Mouse (Mus musculus): ENCODE measurements at regions not wholly inside any gene's neighbourhood (a gene's known extent, or its start where the extent isn't known, plus 50 kb on each side); places are given as distances from the start of the nearest gene placed in this dataset.

DNA sequence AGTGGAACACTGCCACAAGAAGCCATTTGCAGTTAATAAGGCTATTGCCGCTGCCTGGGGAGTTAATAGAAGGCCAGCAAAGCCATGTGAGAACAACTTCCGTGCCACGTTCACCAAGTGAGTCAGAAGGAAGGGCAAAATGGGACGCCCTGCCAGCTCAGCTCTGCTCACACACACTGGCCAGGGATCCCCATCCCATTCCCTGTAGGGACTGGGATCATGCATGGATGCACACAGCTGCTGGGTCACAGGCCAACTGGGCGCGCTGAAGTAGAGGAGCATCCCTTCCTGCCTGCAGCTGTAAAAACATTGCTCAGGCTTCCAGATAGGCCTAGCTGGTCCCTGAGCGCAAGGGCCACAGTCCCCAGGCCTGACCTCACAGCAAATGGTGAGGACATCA is 666.7 kb downstream of the Ntrk3 start:
- Histone ChIP-seq H3K4me2 (ENCODE audit: low read depth, low read length) (no peak overlapping the region), H3K36me3 (replicated peaks; ENCODE audit: control insufficient read depth, insufficient read depth, low read length) (no peaks in the 10 kb centered on the region), H3K9me3 (replicated peaks; ENCODE audit: control insufficient read depth, low read length) (no peaks in the 10 kb centered on the region), H3K27me3 (ENCODE audit: control insufficient read depth, insufficient read depth, low read length) (no peaks in the 10 kb centered on the region), H3K4me1 (ENCODE audit: control insufficient read depth, insufficient read depth) (no peaks in the 10 kb centered on the region), H3K4me3 (ENCODE audit: low read depth, low read length) (no peak overlapping the region), H3K9ac (replicated peaks; ENCODE audit: low read depth, low read length) (no peak overlapping the region), H3K27ac (ENCODE audit: low read depth) (no peak overlapping the region)
- DNase-seq (ENCODE audit: low spot score) (no peak), ATAC-seq (ENCODE audit: insufficient read depth, low read depth) (no peak)
- 58% methylated on average over 7 of the region's 7 CpGs for WGBS
- TF ChIP-seq CTCF (IDR thresholded peaks at IDR 0.05; ENCODE audit: low read depth) (no peak), EP300 (IDR thresholded peaks at IDR 0.05; ENCODE audit: low read depth) (no peak)

DNA sequence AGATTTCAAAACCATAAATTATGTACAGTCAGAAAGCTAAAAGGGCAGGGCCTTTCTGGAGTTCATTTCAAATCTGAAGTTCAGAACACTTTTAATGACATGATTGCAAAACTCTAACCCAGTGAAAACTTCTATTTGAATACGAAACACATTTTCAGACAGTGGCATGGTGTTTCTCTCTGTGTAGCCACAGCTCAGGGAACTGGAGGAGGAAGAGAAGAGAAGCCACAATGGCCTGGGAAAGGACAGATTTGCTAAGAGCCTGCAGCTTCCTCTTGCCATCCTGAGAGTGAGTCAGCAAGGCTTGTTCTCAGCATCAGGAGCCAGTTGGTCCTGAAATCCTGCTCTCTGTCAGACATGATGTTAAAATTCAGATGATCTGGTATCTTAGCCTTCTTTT is 676.2 kb downstream of the Ntrk3 start:
- no peaks in the 10 kb centered on the region for H3K9me3 ChIP-seq (replicated peaks; ENCODE audit: control insufficient read depth, low read length)
- no peaks in the 10 kb centered on the region for H3K4me1 ChIP-seq (ENCODE audit: control insufficient read depth, insufficient read depth)
- no peaks in the 10 kb centered on the region for H3K27me3 ChIP-seq (ENCODE audit: control insufficient read depth, insufficient read depth, low read length)
- H3K36me3 ChIP-seq (replicated peaks; ENCODE audit: control insufficient read depth, insufficient read depth, low read length), result no peaks in the 10 kb centered on the region
- no peak overlapping the region for H3K27ac ChIP-seq (ENCODE audit: low read depth)
- no peak overlapping the region for H3K4me2 ChIP-seq (ENCODE audit: low read depth, low read length)
- H3K9ac ChIP-seq (replicated peaks; ENCODE audit: low read depth, low read length), result no peak overlapping the region
- DNase-seq (ENCODE audit: low spot score), result no peak
- WGBS, result 59% methylated on average over 1 of the region's 1 CpGs
- ATAC-seq (ENCODE audit: insufficient read depth, low read depth), result no peak
- TF ChIP-seq CTCF (IDR thresholded peaks at IDR 0.05; ENCODE audit: low read depth) (no peak), EP300 (IDR thresholded peaks at IDR 0.05; ENCODE audit: low read depth) (no peak)
- no peak overlapping the region for H3K4me3 ChIP-seq (ENCODE audit: low read depth, low read length)

DNA sequence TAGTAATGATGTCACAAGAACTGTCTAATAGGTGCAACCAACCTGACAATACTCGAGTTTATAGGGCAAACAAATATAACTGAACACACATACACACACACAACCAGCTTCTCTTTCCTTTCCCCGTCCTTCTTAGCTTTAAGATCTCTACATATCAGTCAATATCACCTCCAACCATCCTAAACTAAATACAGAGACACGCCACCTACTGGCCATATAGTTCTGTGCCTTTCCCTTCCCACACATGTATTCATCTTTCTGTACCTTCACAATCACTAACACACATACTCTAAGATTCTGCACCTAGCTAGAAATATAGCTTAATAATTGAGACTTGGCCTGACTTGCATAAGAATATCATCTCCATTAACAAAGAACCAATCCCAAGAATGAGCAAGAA is 688.2 kb downstream of the Ntrk3 start:
- Histone ChIP-seq H3K4me3 (ENCODE audit: low read depth, low read length) (no peak overlapping the region), H3K9ac (replicated peaks; ENCODE audit: low read depth, low read length) (no peak overlapping the region), H3K4me2 (ENCODE audit: low read depth, low read length) (no peak overlapping the region), H3K27me3 (ENCODE audit: control insufficient read depth, insufficient read depth, low read length) (no peaks in the 10 kb centered on the region), H3K9me3 (replicated peaks; ENCODE audit: control insufficient read depth, low read length) (no peaks in the 10 kb centered on the region), H3K36me3 (replicated peaks; ENCODE audit: control insufficient read depth, insufficient read depth, low read length) (no peaks in the 10 kb centered on the region), H3K4me1 (ENCODE audit: control insufficient read depth, insufficient read depth) (no peaks in the 10 kb centered on the region), H3K27ac (ENCODE audit: low read depth) (no peak overlapping the region)
- DNase-seq (ENCODE audit: low spot score) (no peak), ATAC-seq (ENCODE audit: insufficient read depth, low read depth) (no peak)
- TF ChIP-seq CTCF (IDR thresholded peaks at IDR 0.05; ENCODE audit: low read depth), result no peak
- TF ChIP-seq EP300 (IDR thresholded peaks at IDR 0.05; ENCODE audit: low read depth), result no peak
- WGBS, result 43% methylated on average over 3 of the region's 3 CpGs

DNA sequence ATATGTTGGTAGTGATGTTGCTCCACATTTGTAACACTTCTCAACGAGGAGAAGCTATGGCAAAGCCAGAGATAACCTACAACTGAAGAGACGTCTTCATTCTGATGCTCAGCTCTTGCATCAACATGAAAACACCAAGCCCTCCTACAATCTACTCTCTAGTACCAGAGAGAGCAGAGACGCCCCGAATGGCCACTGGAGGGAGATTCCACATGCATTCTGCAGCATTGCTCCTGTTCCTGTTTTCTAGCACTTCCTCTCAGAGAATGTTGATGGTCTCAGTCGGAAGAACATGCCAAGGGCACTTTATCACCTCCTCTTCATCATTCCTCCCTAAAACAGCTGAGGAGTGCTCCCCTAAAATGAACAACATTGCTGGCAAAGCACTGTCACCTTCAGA is 692.4 kb downstream of the Ntrk3 start:
- Histone ChIP-seq H3K4me3 (ENCODE audit: low read depth, low read length) (no peak overlapping the region), H3K9ac (replicated peaks; ENCODE audit: low read depth, low read length) (no peak overlapping the region), H3K36me3 (replicated peaks; ENCODE audit: control insufficient read depth, insufficient read depth, low read length) (no peaks in the 10 kb centered on the region), H3K4me2 (ENCODE audit: low read depth, low read length) (no peak overlapping the region), H3K4me1 (ENCODE audit: control insufficient read depth, insufficient read depth) (no peaks in the 10 kb centered on the region), H3K9me3 (replicated peaks; ENCODE audit: control insufficient read depth, low read length) (no peaks in the 10 kb centered on the region), H3K27me3 (ENCODE audit: control insufficient read depth, insufficient read depth, low read length) (no peaks in the 10 kb centered on the region), H3K27ac (ENCODE audit: low read depth) (no peak overlapping the region)
- TF ChIP-seq CTCF (IDR thresholded peaks at IDR 0.05; ENCODE audit: low read depth) (no peak; the same call in 1 of the 2 replicates), EP300 (IDR thresholded peaks at IDR 0.05; ENCODE audit: low read depth) (no peak)
- ATAC-seq (ENCODE audit: insufficient read depth, low read depth) (no peak), DNase-seq (ENCODE audit: low spot score) (no peak)
- WGBS, result 37% methylated on average over 5 of the region's 5 CpGs

DNA sequence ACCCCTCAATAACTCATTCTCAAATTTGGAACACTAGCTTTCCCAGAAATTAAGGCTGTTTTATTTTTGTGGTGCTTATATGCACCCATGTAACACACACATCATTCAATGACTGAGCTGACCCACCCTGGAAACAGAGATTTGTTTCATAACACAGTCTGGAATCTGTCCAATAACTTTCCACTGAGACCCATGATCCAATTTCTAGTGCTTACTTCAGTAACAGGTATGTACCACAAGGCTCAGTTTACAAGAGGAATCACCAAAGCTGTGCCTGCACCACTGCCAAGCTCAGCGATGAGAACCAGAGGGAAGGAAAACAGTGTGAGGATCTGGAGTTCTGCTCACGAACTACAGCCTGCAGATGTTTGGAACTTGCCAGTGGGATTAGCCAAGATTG is 706.8 kb downstream of the Ntrk3 start:
- no peak for DNase-seq (ENCODE audit: low spot score)
- no peak for ATAC-seq (ENCODE audit: insufficient read depth, low read depth)
- 68% methylated on average over 2 of the region's 2 CpGs for WGBS
- Histone ChIP-seq H3K9ac (replicated peaks; ENCODE audit: low read depth, low read length) (no peak overlapping the region), H3K4me2 (ENCODE audit: low read depth, low read length) (no peak overlapping the region), H3K27ac (ENCODE audit: low read depth) (no peak overlapping the region), H3K4me3 (ENCODE audit: low read depth, low read length) (no peak overlapping the region), H3K4me1 (ENCODE audit: control insufficient read depth, insufficient read depth) (no peaks in the 10 kb centered on the region), H3K36me3 (replicated peaks; ENCODE audit: control insufficient read depth, insufficient read depth, low read length) (no peaks in the 10 kb centered on the region), H3K27me3 (ENCODE audit: control insufficient read depth, insufficient read depth, low read length) (no peaks in the 10 kb centered on the region), H3K9me3 (replicated peaks; ENCODE audit: control insufficient read depth, low read length) (no peaks in the 10 kb centered on the region)
- TF ChIP-seq EP300 (IDR thresholded peaks at IDR 0.05; ENCODE audit: low read depth), result no peak
- no peak for TF ChIP-seq CTCF (IDR thresholded peaks at IDR 0.05; ENCODE audit: low read depth)

DNA sequence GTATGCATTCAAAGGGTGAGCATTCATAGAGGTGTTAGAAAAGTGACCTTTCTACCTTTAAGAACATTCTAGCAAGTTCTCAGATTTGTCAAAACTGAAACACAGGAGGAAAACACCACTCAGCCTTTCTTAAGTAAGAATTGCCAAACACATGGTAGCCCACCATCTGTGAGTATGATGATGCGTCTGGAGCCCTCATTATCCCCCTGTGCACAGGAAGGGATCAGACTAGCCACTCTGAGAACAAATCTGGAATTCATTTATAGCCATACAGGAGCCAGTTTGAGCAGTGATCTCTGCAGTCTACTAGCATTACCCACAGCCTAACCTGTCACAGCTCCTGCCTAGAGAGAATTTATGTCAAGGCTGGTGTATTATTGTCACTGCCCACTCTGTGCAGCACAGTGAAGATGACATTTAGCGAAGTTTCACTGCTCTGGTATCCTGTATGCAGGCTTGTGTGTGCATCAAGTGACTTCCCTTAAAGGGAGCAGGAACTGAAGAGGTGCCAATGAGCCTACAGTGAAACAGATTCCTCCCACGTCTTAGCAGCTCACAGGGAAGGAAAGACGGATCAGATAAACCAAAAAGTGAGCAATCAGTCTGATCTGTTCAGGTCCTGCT is 710.7 kb downstream of the Ntrk3 start:
- Histone ChIP-seq H3K9me3 (replicated peaks; ENCODE audit: control insufficient read depth, low read length) (no peaks in the 10 kb centered on the region), H3K4me2 (ENCODE audit: low read depth, low read length) (no peak overlapping the region), H3K27ac (ENCODE audit: low read depth) (no peak overlapping the region), H3K27me3 (ENCODE audit: control insufficient read depth, insufficient read depth, low read length) (no peaks in the 10 kb centered on the region), H3K9ac (replicated peaks; ENCODE audit: low read depth, low read length) (no peak overlapping the region), H3K4me1 (ENCODE audit: control insufficient read depth, insufficient read depth) (no peaks in the 10 kb centered on the region), H3K4me3 (ENCODE audit: low read depth, low read length) (no peak overlapping the region), H3K36me3 (replicated peaks; ENCODE audit: control insufficient read depth, insufficient read depth, low read length) (no peaks in the 10 kb centered on the region)
- TF ChIP-seq EP300 (IDR thresholded peaks at IDR 0.05; ENCODE audit: low read depth), result no peak
- WGBS, result 48% methylated on average over 4 of the region's 4 CpGs
- no peak for DNase-seq (ENCODE audit: low spot score)
- ATAC-seq (ENCODE audit: insufficient read depth, low read depth), result no peak

All from heart, postnatal 0 days (tissue).